Mouse (Mus musculus): ENCODE data around the gene Tgfb1i1. TPM values are rescaled to one million over a fixed set of nuclear protein-coding genes. Genes with fewer than 3 reads are reported as not detected.
A peak's percentile ranks its signal among the peaks of the same experiment; 100 is the strongest.

Tgfb1i1 gene
- polyA plus RNA-seq, 1 experiment from 2014 or later = 18.5 TPM

DNA sequence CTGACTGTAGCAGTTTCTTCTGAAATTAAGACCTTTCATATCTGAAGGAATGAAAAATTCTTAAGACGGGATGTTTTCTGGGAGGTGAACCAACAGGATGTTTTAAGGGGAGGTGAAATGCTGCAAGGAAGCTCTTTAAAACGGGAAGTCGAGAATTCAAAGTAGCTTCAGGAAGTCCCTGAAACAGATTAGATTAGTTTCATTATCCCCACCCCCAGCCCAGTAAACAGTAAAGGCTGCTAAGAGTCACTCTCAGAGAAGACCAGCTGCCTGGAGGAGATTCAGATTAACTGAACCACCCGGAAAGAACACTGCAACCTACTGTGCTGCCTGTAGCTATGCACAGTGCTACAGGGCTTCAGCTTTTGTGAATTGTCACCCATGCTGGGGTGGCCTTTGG lies 26.7 kb upstream of the Tgfb1i1 start:
- Histone ChIP-seq H3K27ac (replicated peaks; ENCODE audit: low read depth, low read length) (no peak overlapping the region), H3K4me2 (ENCODE audit: low read depth, low read length) (no peak overlapping the region), H3K4me3 (ENCODE audit: low read depth, low read length) (no peak overlapping the region), H3K9me3 (replicated peaks; ENCODE audit: control insufficient read depth, low read length) (no peaks in the 10 kb centered on the region), H3K36me3 (replicated peaks; ENCODE audit: control insufficient read depth, insufficient read depth, low read depth, low read length) (no peaks in the 10 kb centered on the region), H3K4me1 (ENCODE audit: control insufficient read depth, insufficient read depth, low read length) (no peaks in the 10 kb centered on the region), H3K27me3 (ENCODE audit: control insufficient read depth, insufficient read depth, low read length) (no peaks in the 10 kb centered on the region), H3K9ac (replicated peaks; ENCODE audit: low read length) (no peak overlapping the region)
- ATAC-seq (replicated peaks; ENCODE audit: insufficient number of reproducible peaks, low FRiP score, low TSS enrichment, low read depth) (no peak), DNase-seq (ENCODE audit: low spot score) (no peak)
- WGBS = 84% methylated on average over 4 of the region's 4 CpGs

DNA sequence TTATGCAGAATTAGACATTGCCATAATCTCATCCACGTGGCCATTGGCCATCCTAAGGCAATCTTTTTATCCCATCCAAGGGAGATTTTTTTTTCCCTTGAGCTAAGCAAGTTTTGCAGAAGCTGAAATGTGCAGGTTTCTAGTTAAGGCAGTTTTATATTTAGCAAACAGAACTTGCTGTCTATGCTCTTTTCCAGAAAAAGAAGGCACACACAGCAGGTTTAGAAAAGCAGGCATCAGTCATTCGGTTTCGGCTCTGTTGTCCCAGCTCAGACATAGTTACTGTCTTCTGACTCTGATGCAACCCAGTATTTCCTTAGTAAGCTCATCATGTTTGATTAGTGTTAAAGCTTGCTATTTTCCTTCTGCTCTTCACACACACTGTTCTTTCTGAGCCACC lies 25.7 kb upstream of the Tgfb1i1 start:
- Histone ChIP-seq H3K4me1 (ENCODE audit: control insufficient read depth, insufficient read depth, low read length) (no peaks in the 10 kb centered on the region), H3K9ac (replicated peaks; ENCODE audit: low read length) (no peak overlapping the region), H3K4me2 (ENCODE audit: low read depth, low read length) (no peak overlapping the region), H3K27me3 (ENCODE audit: control insufficient read depth, insufficient read depth, low read length) (no peaks in the 10 kb centered on the region), H3K9me3 (replicated peaks; ENCODE audit: control insufficient read depth, low read length) (no peaks in the 10 kb centered on the region), H3K36me3 (replicated peaks; ENCODE audit: control insufficient read depth, insufficient read depth, low read depth, low read length) (no peaks in the 10 kb centered on the region), H3K27ac (replicated peaks; ENCODE audit: low read depth, low read length) (no peak overlapping the region), H3K4me3 (ENCODE audit: low read depth, low read length) (no peak overlapping the region)
- WGBS = 88% methylated on average over 3 of the region's 3 CpGs
- ATAC-seq (replicated peaks; ENCODE audit: insufficient number of reproducible peaks, low FRiP score, low TSS enrichment, low read depth) (no peak), DNase-seq (ENCODE audit: low spot score) (no peak)

DNA sequence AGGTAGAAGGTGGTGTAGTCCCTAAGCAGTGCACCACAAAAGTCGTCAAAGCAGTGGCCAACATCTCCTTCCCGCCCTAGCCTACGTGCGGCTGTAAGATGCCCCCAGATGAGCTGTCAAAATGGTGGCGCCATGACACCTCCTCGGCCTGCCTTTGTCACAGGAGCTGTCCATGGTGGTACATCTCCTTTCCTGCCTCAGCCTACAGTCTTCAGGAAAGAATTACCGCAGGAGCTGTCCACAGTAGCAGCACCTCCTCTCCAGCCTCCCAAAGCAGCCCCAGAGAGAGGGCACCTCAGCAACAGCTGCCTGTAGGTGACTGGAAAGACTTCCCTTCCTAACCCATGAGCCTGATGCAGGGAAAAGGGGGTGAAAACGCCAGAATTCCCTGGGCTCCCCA lies 14.9 kb upstream of the Tgfb1i1 start:
- no peak overlapping the region for H3K27ac ChIP-seq (replicated peaks; ENCODE audit: low read depth, low read length)
- H3K4me1 ChIP-seq (ENCODE audit: control insufficient read depth, insufficient read depth, low read length) = no peaks in the 10 kb centered on the region
- ATAC-seq (replicated peaks; ENCODE audit: insufficient number of reproducible peaks, low FRiP score, low TSS enrichment, low read depth) = no peak
- peak; percentile 16 for DNase-seq (ENCODE audit: low spot score)
- no peaks in the 10 kb centered on the region for H3K36me3 ChIP-seq (replicated peaks; ENCODE audit: control insufficient read depth, insufficient read depth, low read depth, low read length)
- no peaks in the 10 kb centered on the region for H3K9me3 ChIP-seq (replicated peaks; ENCODE audit: control insufficient read depth, low read length)
- no peak overlapping the region for H3K4me2 ChIP-seq (ENCODE audit: low read depth, low read length)
- H3K4me3 ChIP-seq (ENCODE audit: low read depth, low read length) = no peak overlapping the region
- no peaks in the 10 kb centered on the region for H3K27me3 ChIP-seq (ENCODE audit: control insufficient read depth, insufficient read depth, low read length)
- 35% methylated on average over 8 of the region's 8 CpGs for WGBS
- H3K9ac ChIP-seq (replicated peaks; ENCODE audit: low read length) = no peak overlapping the region

DNA sequence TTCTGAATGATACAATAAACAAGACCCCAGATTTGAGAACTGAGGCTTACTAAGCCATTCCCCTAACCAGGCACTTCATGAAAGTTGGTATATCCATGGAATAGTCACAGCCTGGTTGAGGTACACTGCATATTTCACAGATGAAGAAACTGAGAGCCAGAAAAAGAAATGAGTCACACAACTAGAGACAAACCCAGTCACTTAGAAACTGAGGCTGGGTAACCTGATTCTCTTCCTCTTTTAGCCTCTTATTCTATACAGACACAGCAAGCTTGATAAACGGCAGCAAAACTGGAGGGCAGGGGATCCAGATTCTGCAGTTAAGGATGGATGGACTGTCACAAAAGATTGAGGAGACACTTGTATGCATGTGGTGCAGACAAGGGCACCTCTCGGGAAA lies 11.8 kb upstream of the Tgfb1i1 start:
- Histone ChIP-seq H3K4me3 (ENCODE audit: low read depth, low read length) (no peak overlapping the region), H3K36me3 (replicated peaks; ENCODE audit: control insufficient read depth, insufficient read depth, low read depth, low read length) (no peaks in the 10 kb centered on the region), H3K4me1 (ENCODE audit: control insufficient read depth, insufficient read depth, low read length) (no peaks in the 10 kb centered on the region), H3K9me3 (replicated peaks; ENCODE audit: control insufficient read depth, low read length) (no peaks in the 10 kb centered on the region), H3K27ac (replicated peaks; ENCODE audit: low read depth, low read length) (no peak overlapping the region), H3K27me3 (ENCODE audit: control insufficient read depth, insufficient read depth, low read length) (no peaks in the 10 kb centered on the region), H3K9ac (replicated peaks; ENCODE audit: low read length) (no peak overlapping the region), H3K4me2 (ENCODE audit: low read depth, low read length) (no peak overlapping the region)
- DNase-seq (ENCODE audit: low spot score) = no peak
- ATAC-seq (replicated peaks; ENCODE audit: insufficient number of reproducible peaks, low FRiP score, low TSS enrichment, low read depth) = no peak
- WGBS = 90% methylated on average over 2 of the region's 2 CpGs

DNA sequence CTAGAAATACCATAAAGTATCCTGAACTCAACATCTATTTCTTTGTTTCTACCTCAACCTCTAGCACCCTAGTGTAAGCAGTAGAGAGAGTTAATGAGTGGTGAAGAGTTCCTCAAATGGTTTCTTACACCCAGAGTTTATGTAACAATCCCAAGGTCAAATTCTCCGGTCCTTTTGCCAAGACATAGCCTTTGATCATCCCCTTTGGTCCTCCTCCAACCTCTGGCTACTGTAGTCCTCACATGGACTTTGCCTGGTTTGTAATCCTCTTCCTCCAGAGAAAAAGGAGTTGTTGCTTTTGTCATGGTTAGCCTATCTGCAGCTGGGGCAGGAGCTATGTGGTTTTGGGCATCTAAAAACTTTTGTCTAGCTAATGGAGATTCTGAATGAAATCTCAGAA lies 11.1 kb upstream of the Tgfb1i1 start:
- ATAC-seq (replicated peaks; ENCODE audit: insufficient number of reproducible peaks, low FRiP score, low TSS enrichment, low read depth) = no peak
- 82% methylated on average over 1 of the region's 1 CpGs for whole genome bisulfite sequencing
- no peak overlapping the region for H3K9ac ChIP-seq (replicated peaks; ENCODE audit: low read length)

DNA sequence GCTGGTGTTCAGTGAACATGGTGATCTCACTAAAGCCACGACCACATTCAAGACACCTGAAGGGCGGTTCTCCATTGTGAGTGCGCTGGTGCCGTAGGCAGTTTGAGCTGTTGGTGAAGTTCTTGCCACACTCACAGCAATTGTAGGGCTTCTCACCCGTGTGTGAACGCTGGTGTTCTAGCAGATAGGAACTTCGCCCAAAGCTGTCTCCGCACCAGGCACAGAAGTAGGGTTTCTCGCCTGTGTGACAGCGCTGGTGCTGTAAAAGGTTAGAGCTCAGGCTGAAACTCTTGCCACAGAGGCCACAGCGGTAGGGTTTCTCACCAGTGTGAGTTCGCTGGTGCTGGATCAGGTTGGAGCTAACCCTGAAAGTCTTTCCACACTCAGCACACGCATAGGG lies 10.2 kb upstream of the Tgfb1i1 start:
- DNase-seq (ENCODE audit: low spot score) (no peak), ATAC-seq (replicated peaks; ENCODE audit: insufficient number of reproducible peaks, low FRiP score, low TSS enrichment, low read depth) (no peak)
- Histone ChIP-seq H3K4me2 (ENCODE audit: low read depth, low read length) (no peak overlapping the region), H3K9me3 (replicated peaks; ENCODE audit: control insufficient read depth, low read length) (no peaks in the 10 kb centered on the region), H3K27me3 (ENCODE audit: control insufficient read depth, insufficient read depth, low read length) (no peaks in the 10 kb centered on the region), H3K9ac (replicated peaks; ENCODE audit: low read length) (no peak overlapping the region), H3K36me3 (replicated peaks; ENCODE audit: control insufficient read depth, insufficient read depth, low read depth, low read length) (no peaks in the 10 kb centered on the region), H3K4me3 (ENCODE audit: low read depth, low read length) (0 out of 2 replicates have a peak overlapping the region, but pooled peaks have one; percentile 63), H3K27ac (replicated peaks; ENCODE audit: low read depth, low read length) (no peak overlapping the region), H3K4me1 (ENCODE audit: control insufficient read depth, insufficient read depth, low read length) (no peaks in the 10 kb centered on the region)
- WGBS = 93% methylated on average over 13 of the region's 13 CpGs

More for the DNA sequence above, 11.1 kb upstream of the Tgfb1i1 start:
- no peak for DNase-seq (ENCODE audit: low spot score)
- Histone ChIP-seq H3K4me1 (ENCODE audit: control insufficient read depth, insufficient read depth, low read length) (no peaks in the 10 kb centered on the region), H3K4me2 (ENCODE audit: low read depth, low read length) (no peak overlapping the region), H3K27ac (replicated peaks; ENCODE audit: low read depth, low read length) (no peak overlapping the region), H3K36me3 (replicated peaks; ENCODE audit: control insufficient read depth, insufficient read depth, low read depth, low read length) (no peaks in the 10 kb centered on the region), H3K27me3 (ENCODE audit: control insufficient read depth, insufficient read depth, low read length) (no peaks in the 10 kb centered on the region), H3K9me3 (replicated peaks; ENCODE audit: control insufficient read depth, low read length) (no peaks in the 10 kb centered on the region), H3K4me3 (ENCODE audit: low read depth, low read length) (no peak overlapping the region)

DNA sequence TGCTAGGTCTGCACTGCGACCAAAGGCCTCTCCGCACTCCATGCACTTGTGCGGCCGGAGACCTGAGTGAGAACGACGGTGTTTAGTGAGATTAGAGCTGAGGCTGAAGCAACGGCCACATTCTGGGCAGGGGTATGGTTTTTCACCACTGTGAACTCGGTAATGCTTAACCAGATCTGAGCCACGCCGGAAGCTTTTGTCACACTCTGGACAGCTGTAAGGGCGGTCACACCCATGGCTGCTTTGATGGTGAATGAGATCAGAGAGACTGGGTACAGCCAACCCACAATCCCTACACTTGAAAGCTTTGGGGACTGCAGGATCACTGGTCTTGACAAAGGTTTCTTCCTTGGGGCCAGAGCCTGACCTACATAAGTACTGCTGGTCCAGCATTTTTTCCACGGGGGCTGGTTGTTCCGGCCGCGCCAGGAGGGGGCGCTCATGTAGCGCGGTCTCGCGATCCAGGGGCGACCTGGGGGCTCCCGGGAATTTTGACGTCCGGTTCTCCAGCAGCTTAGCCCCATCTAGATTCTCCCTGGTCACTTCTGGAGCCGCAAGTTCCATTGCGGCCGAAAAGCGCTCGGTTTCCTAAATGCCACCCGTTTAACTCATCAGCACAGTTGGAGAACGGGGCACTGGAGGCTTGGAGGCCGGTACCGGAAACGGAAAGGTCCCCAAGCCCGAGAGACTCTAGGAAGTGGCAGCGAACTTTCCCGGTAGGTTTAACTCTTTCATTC lies 9.6 kb upstream of the Tgfb1i1 start, which contains the start of gene Armc5:
Gene Armc5 (plus strand): TSS at position 487 of the 737 bp plus-strand sequence.
- 26% methylated on average over 37 of the region's 37 CpGs for WGBS
- Histone ChIP-seq H3K9me3 (replicated peaks; ENCODE audit: control insufficient read depth, low read length) (no peaks in the 10 kb centered on the region), H3K27ac (replicated peaks; ENCODE audit: low read depth, low read length) (peak within 1 kb of the TSS; percentile 91), H3K36me3 (replicated peaks; ENCODE audit: control insufficient read depth, insufficient read depth, low read depth, low read length) (no peaks in the 10 kb centered on the region), H3K4me3 (ENCODE audit: low read depth, low read length) (peak within 1 kb of the TSS; percentile 63), H3K4me2 (ENCODE audit: low read depth, low read length) (peak within 1 kb of the TSS; percentile 73), H3K4me1 (ENCODE audit: control insufficient read depth, insufficient read depth, low read length) (no peaks in the 10 kb centered on the region), H3K9ac (replicated peaks; ENCODE audit: low read length) (peak within 1 kb of the TSS; percentile 85), H3K27me3 (ENCODE audit: control insufficient read depth, insufficient read depth, low read length) (no peaks in the 10 kb centered on the region)
- 0 out of 2 replicates have a peak, but pooled peaks have one; percentile 11 for ATAC-seq (replicated peaks; ENCODE audit: insufficient number of reproducible peaks, low FRiP score, low TSS enrichment, low read depth)
- peak; percentile 89 for DNase-seq (ENCODE audit: low spot score)

DNA sequence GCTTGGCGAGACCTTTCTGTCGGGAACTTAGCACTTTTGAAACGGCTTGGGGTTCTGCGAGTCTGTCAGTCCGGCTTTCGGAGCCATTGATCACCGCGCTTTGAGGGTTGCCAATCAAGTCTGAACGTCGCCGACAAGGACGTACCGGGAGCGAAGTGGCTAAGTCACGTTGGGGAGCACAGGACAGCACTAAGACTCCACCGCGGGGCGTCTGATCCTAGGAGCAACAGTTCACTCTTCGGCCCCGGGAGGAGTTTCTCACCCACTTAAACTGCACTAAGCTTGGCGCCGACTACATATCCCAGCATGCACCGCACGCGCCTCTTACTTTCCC lies 9.1 kb upstream of the Tgfb1i1 start:
- Histone ChIP-seq H3K9ac (replicated peaks; ENCODE audit: low read length) (peak overlapping the region; percentile 85), H3K9me3 (replicated peaks; ENCODE audit: control insufficient read depth, low read length) (no peaks in the 10 kb centered on the region), H3K27ac (replicated peaks; ENCODE audit: low read depth, low read length) (peak overlapping the region; percentile 91), H3K36me3 (replicated peaks; ENCODE audit: control insufficient read depth, insufficient read depth, low read depth, low read length) (no peaks in the 10 kb centered on the region), H3K4me1 (ENCODE audit: control insufficient read depth, insufficient read depth, low read length) (no peaks in the 10 kb centered on the region), H3K4me2 (ENCODE audit: low read depth, low read length) (peak overlapping the region; percentile 73), H3K4me3 (ENCODE audit: low read depth, low read length) (peak overlapping the region; percentile 63), H3K27me3 (ENCODE audit: control insufficient read depth, insufficient read depth, low read length) (no peaks in the 10 kb centered on the region)
- peak; percentile 49; the same call in 1 of the 2 replicates for ATAC-seq (replicated peaks; ENCODE audit: insufficient number of reproducible peaks, low FRiP score, low TSS enrichment, low read depth)
- no peak for DNase-seq (ENCODE audit: low spot score)
- WGBS = 0% methylated on average over 25 of the region's 25 CpGs
